Mouse (Mus musculus) hindbrain, embryonic 16.5 days (tissue): ENCODE data around the gene Fuca2. TPM values are rescaled to one million over a fixed set of nuclear protein-coding genes. Genes with fewer than 3 reads are reported as not detected.
A peak's percentile ranks its signal among the peaks of the same experiment; 100 is the strongest.

Experiments used
- ATAC-seq: fragments of 200-750 bp; cut with Nextera tagmentation; 2 replicates; pipeline ENCODE4 v1.8.0; 2017; ENCODE audit warnings: moderate TSS enrichment, moderate library complexity
- H3K27ac ChIP-seq: fragments of 300-500 bp; sonication (generic); 2 replicates; pipeline ENCODE4 v1.5.1; 2014; ENCODE audit warnings: low read depth, mild to moderate bottlenecking, control low read depth, low read length, moderate library complexity
- H3K27me3 ChIP-seq: fragments of 300-500 bp; sonication (generic); replicated peaks from 2 replicates; pipeline ENCODE4 v1.6.1; 2014; ENCODE audit warnings: low read length; ENCODE audit not compliant: control insufficient read depth, insufficient read depth
- H3K36me3 ChIP-seq: fragments of 300-500 bp; sonication (generic); 2 replicates; pipeline ENCODE4 v1.6.1; 2014; ENCODE audit warnings: mild to moderate bottlenecking, low read length, moderate library complexity, mixed read lengths; ENCODE audit not compliant: control insufficient read depth, insufficient read depth
- H3K4me1 ChIP-seq: fragments of 300-500 bp; sonication (generic); 2 replicates; pipeline ENCODE4 v1.6.1; 2014; ENCODE audit warnings: low read depth, low read length; ENCODE audit not compliant: control insufficient read depth, insufficient read depth
- H3K4me2 ChIP-seq: fragments of 300-500 bp; sonication (generic); 2 replicates; pipeline ENCODE4 v1.6.1; 2014; ENCODE audit warnings: mild to moderate bottlenecking, low read length, control low read depth, moderate library complexity
- H3K4me3 ChIP-seq: fragments of 300-500 bp; sonication (generic); 2 replicates; pipeline ENCODE4 v1.5.1; 2014; ENCODE audit warnings: mild to moderate bottlenecking, low read length, control low read depth, moderate library complexity
- H3K9ac ChIP-seq: fragments of 300-500 bp; sonication (generic); 2 replicates; pipeline ENCODE4 v1.6.1; 2014; ENCODE audit warnings: low read depth, mild to moderate bottlenecking, control low read depth, low read length, moderate library complexity
- H3K9me3 ChIP-seq: fragments of 300-500 bp; sonication (generic); 2 replicates; pipeline ENCODE4 v1.6.1; 2014; ENCODE audit warnings: mild to moderate bottlenecking, low read length, moderate library complexity; ENCODE audit not compliant: control insufficient read depth
- WGBS: fragments of 180-500 bp; shearing (Covaris S2); extraction: QIAGEN DNeasy Blood & Tissue Kit; methylation state at CpG from one replicate; pipeline ENCODE4 v1.1.7; 2014; 5-methylcytosine and 5-hydroxymethylcytosine counted together
- polyA plus RNA-seq: library from polyadenylated mRNA; unstranded; fragments of >200 nt; fragmentation: Nextera tagmentation; extraction: Ambion mirVana; gene quantifications from 2 replicates; pipeline ENCODE4 v1.2.1, GENCODE M21; 2015

Gene Fuca2
- polyA plus RNA-seq, 1 experiment from 2014 or later: 61.3 TPM

- Histone ChIP-seq H3K9me3 (no peaks in the 10 kb centered on the region), H3K27me3 (no peaks in the 10 kb centered on the region), H3K27ac (no peak overlapping the region; the same call in 1 of the 2 replicates), H3K36me3 (no peaks in the 10 kb centered on the region), H3K4me1 (peaks cover 9% of the 10 kb centered on the region), H3K4me3 (peak overlapping the region; percentile 81), H3K4me2 (peak overlapping the region; percentile 92), H3K9ac (peak overlapping the region; percentile 83)
- ATAC-seq: peak; percentile 29
- 28% methylated on average over 10 of the region's 10 CpGs for WGBS
These were observed 54.2 kb downstream of the Fuca2 start for GRCm38 (mm10) chr10:13553498-13553985.

GRCm38 (mm10) chr10:13554316-13554715, 55.0 kb downstream of the Fuca2 start:
- 100% methylated on average over 1 of the region's 1 CpGs for WGBS
- H3K4me1 ChIP-seq: peaks cover 9% of the 10 kb centered on the region

GRCm38 (mm10) chr10:13560014-13560674, 60.8 kb downstream of the Fuca2 start:
- no peak overlapping the region for H3K4me2 ChIP-seq
- 92% methylated on average over 13 of the region's 13 CpGs for WGBS
- no peaks in the 10 kb centered on the region for H3K27me3 ChIP-seq
- H3K4me3 ChIP-seq: no peak overlapping the region
- ATAC-seq: no peak
- H3K9me3 ChIP-seq: no peaks in the 10 kb centered on the region
- peaks cover 3% of the 10 kb centered on the region for H3K4me1 ChIP-seq
- no peak overlapping the region for H3K27ac ChIP-seq
- H3K9ac ChIP-seq: no peak overlapping the region
- H3K36me3 ChIP-seq: no peaks in the 10 kb centered on the region

More at GRCm38 (mm10) chr10:13554316-13554715, 55.0 kb downstream of the Fuca2 start:
- no peaks in the 10 kb centered on the region for H3K9me3 ChIP-seq
- H3K36me3 ChIP-seq: no peaks in the 10 kb centered on the region
- H3K4me2 ChIP-seq: no peak overlapping the region
- H3K4me3 ChIP-seq: no peak overlapping the region
- H3K27ac ChIP-seq: no peak overlapping the region
- ATAC-seq: no peak
- no peak overlapping the region for H3K9ac ChIP-seq
- H3K27me3 ChIP-seq: no peaks in the 10 kb centered on the region

- WGBS: 26% methylated on average over 24 of the region's 24 CpGs
These were observed 65.2 kb downstream of the Fuca2 start for GRCm38 (mm10) chr10:13564364-13565079.

GRCm38 (mm10) chr10:13565080-13565448, 65.7 kb downstream of the Fuca2 start:
- H3K27me3 ChIP-seq: no peaks in the 10 kb centered on the region
- H3K36me3 ChIP-seq: no peaks in the 10 kb centered on the region
- H3K4me2 ChIP-seq: peak overlapping the region; percentile 72
- peak overlapping the region; percentile 41; the same call in 1 of the 2 replicates for H3K9ac ChIP-seq
- no peak for ATAC-seq
- peaks cover 3% of the 10 kb centered on the region for H3K4me1 ChIP-seq
- peak overlapping the region; percentile 33 for H3K4me3 ChIP-seq
- H3K9me3 ChIP-seq: no peaks in the 10 kb centered on the region
- 53% methylated on average over 8 of the region's 8 CpGs for WGBS
- no peak overlapping the region for H3K27ac ChIP-seq

More at GRCm38 (mm10) chr10:13564364-13565079, 65.2 kb downstream of the Fuca2 start:
- peak overlapping the region; percentile 72 for H3K4me2 ChIP-seq
- peak; percentile 87 for ATAC-seq
- H3K4me3 ChIP-seq: peak overlapping the region; percentile 33
- H3K9ac ChIP-seq: peak overlapping the region; percentile 41; the same call in 1 of the 2 replicates
- H3K27ac ChIP-seq: no peak overlapping the region
- H3K4me1 ChIP-seq: peaks cover 3% of the 10 kb centered on the region
- H3K9me3 ChIP-seq: no peaks in the 10 kb centered on the region
- no peaks in the 10 kb centered on the region for H3K27me3 ChIP-seq
- H3K36me3 ChIP-seq: no peaks in the 10 kb centered on the region

- no peak for ATAC-seq
- H3K4me1 ChIP-seq: peaks cover 6% of the 10 kb centered on the region
These were observed 67.1 kb downstream of the Fuca2 start for GRCm38 (mm10) chr10:13566393-13566792.

More at GRCm38 (mm10) chr10:13566393-13566792, 67.1 kb downstream of the Fuca2 start:
- no peak overlapping the region for H3K4me2 ChIP-seq
- WGBS: 72% methylated on average over 13 of the region's 13 CpGs
- no peaks in the 10 kb centered on the region for H3K27me3 ChIP-seq
- H3K36me3 ChIP-seq: no peaks in the 10 kb centered on the region
- H3K27ac ChIP-seq: no peak overlapping the region
- no peaks in the 10 kb centered on the region for H3K9me3 ChIP-seq
- no peak overlapping the region for H3K4me3 ChIP-seq
- no peak overlapping the region for H3K9ac ChIP-seq

Other genes starting within 250 kb of the Fuca2 start
- 6.7 and 9.0 TPM in 2 replicates for gene Phactr2, start 25.1 kb upstream of the Fuca2 start, polyA plus RNA-seq
- gene Adat2, start 53.4 kb downstream of the Fuca2 start, polyA plus RNA-seq: 1.6 and 1.8 TPM in 2 replicates
- 29.5 and 31.0 TPM in 2 replicates for gene Pex3, start 53.6 kb downstream of the Fuca2 start, polyA plus RNA-seq